Mouse (Mus musculus) retina, adult 2 months (tissue): ENCODE results near the gene Olfr13.
"Not testable (repeated sequence)": the region's sequence is repeated elsewhere in the genome, so short reads cannot be mapped to it uniquely, and the experiment has no call there.

ENCODE experiments used
- DNase-seq: peaks from one replicate; pipeline ENCODE4 v3.0.0-alpha.2; 2012; ENCODE audit warnings: low read depth, low spot score

The Olfr13 gene

GRCm38 (mm10) chr6:43171840-43172239, at the start of gene Olfr13:
Gene Olfr13 (plus strand): TSS chr6:43172140.
- DNase-seq = no peak

- DNase-seq = not testable (repeated sequence)
Observed at GRCm38 (mm10) chr6:43146267-43146666, 25.7 kb upstream of the Olfr13 start, which contains the start of gene Olfr237-ps1. Gene Olfr237-ps1 (plus strand): TSS chr6:43146567.

GRCm38 (mm10) chr6:43159502-43159901, 12.4 kb upstream of the Olfr13 start:
- no peak for DNase-seq

GRCm38 (mm10) chr6:43162982-43163381, 9.0 kb upstream of the Olfr13 start, which contains the start of gene Olfr437:
Gene Olfr437 (plus strand): TSS chr6:43163282.
- DNase-seq = no peak

DNA sequence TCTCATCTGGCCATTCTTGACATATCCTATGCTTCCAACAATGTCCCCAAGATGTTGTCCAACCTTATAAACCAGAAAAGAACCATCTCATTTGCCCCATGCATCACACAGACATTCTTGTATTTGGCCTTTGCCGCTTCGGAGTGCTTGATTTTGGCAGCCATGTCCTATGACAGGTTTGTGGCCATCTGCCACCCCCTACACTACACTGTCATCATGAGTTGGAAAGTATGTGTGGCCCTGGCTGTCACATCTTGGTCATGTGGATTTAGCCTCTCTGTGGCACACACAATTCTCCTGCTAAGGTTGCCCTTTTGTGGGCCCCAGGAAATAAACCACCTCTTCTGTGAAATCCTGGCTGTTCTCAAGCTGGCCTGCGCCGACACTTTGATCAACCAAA, 4.7 kb upstream of the Olfr13 start:
- DNase-seq = no peak

- DNase-seq = no peak
Observed at GRCm38 (mm10) chr6:43178129-43178528, 6.2 kb downstream of the Olfr13 start.

- no peak for DNase-seq
Observed at GRCm38 (mm10) chr6:43178584-43179501, 6.9 kb downstream of the Olfr13 start.

DNA sequence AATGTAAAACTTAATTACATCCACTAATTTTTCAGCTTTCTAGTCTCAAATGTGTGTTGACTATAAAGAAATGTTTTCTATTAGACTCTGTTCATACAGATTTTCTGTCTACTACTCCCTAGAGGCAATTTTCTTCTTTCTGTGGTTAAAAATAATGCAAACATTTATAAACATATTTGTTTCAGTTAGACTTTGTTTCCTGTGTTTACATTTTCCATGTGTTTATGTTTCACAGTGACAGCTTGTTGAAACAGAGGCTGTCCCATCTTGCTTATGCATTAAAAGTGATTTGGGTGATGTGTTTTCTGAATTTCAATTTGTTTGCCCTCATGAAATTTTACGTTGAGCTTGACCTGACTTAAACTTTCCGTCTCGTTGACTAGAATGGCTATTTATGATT, 19.0 kb downstream of the Olfr13 start:
- DNase-seq = no peak

GRCm38 (mm10) chr6:43196781-43197180, 24.8 kb downstream of the Olfr13 start, which contains the start of gene Olfr435:
Gene Olfr435 (plus strand): TSS chr6:43197146.
- no peak for DNase-seq

DNA sequence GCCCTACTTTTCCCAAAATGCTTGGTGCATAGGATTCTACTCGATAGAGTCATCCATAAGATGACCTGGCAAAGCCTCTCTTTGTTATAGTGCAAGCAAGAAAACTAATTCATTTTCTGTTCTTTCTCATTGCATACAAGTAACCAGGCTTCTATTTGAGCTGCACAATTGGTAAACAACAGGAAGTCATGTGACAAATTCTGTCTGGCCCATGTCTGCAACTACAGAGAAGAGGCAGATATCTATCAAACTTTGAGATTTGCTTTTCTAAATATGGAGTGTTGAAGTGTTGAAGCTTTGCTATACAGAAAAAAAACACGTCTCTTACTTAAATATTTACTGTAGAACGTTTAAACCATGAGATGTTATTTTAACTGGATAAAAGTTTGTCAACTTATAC, 26.2 kb downstream of the Olfr13 start:
- DNase-seq = no peak

GRCm38 (mm10) chr6:43202786-43203185, 30.8 kb downstream of the Olfr13 start:
- no peak for DNase-seq

DNA sequence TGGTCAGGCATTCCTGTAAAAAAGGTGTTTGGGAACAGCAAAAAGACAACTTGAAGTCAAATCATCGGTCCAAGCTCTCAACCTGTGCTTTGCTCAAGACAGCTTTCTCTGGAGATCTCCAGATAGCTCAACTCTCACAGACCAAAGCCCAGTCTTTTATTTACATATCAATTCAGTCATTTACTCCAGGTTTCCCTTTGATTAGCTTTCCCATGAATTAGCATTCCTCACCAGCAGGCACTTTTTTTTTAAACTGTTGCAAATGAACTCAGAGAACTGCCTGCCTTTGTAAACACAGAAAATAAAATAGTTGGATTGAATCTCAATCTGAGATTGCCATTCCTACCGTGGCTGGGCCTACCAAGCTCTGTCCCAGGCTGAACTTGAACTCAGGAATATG, 33.4 kb downstream of the Olfr13 start:
- DNase-seq = no peak

DNA sequence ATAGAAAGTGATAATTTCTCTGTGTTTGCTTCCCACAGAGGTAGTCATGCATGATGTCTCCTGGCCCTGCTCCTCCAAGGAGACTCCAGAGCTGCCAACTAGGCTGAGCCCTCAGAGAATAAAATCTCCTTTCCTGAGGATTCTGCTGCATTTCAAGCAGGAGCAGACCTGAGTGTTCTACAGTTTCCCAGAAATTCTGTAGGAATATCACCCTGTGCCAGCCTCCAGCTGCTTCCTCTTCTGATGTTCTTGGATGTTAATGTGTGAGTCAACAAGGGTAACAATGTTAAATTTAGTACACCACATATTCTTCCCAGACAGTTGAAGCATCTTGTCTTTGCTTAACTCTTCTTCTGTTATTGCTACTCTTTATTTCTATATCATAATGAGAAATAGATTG, 40.9 kb downstream of the Olfr13 start, which contains the start of gene Olfr434:
Olfr434 (plus strand) TSS at position 149 of the 400 bp plus-strand sequence.
- not testable (repeated sequence) for DNase-seq
